Mouse (Mus musculus) embryonic fibroblast, embryonic 13.5 days (primary cell): ENCODE measurements around the gene Zfp791.

Experiments
- CTCF ChIP-seq: IDR thresholded peaks from 2 replicates; pipeline ENCODE4 v1.5.1; 2011; ENCODE audit warnings: mild to moderate bottlenecking, control low read depth, low read length, moderate library complexity, borderline replicate concordance; ENCODE audit not compliant: insufficient read depth
- POLR2A ChIP-seq: IDR thresholded peaks from 2 replicates; pipeline ENCODE4 v1.6.1; 2011; ENCODE audit warnings: low read depth, mild to moderate bottlenecking, control low read depth, low read length, moderate library complexity

- no peak; the same call in 1 of the 2 replicates for TF ChIP-seq POLR2A
- TF ChIP-seq CTCF: no peak
Measured at GRCm38 (mm10) chr8:85081216-85081555, 41.7 kb downstream of the Zfp791 start, which contains the start of gene Wdr83.
